27 mouse cellular contexts compared by ENCODE assay signal in the genomic region with DNA sequence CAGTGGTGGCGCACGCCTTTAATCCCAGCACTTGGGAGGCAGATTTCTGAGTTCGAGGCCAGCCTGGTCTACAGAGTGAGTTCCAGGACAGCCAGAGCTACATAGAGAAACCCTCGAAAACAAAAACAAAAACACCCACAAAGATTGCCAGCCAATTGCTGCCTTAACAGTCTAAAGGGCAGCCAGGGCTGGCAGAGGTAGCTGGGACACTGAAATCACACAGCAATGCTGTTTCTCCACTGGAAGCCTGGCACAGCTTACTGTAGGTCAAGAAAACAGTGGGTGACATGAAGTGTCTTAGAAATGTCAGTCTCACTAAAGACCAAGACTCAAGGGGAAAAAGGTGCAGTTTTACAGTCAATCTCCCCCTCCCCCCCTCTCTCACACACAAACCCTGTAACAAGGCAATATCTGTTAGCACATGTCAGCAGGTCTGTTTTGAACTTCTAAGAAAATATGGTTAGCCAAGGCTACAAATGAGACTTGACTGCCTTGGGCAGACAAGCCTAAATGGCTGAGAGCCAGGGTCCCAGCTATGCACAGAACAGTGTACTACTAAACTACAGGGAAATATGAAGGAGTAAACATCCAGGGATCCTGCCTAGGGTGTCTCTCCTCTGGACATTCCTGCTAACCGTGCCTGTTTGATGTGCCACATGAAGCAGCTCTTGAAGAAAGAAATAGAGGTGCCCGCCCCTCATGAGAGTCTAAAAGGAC. TPM values are rescaled to one million over a fixed set of nuclear protein-coding genes. Genes with fewer than 3 reads are reported as not detected.
DNase-seq lines count a peak whose midpoint lies in the region; ATAC-seq and TF ChIP-seq lines count a peak whose summit lies in the region.
"Had no signal": no experiment of that assay in that cellular context is flagged by ENCODE, and none has a peak within 500 bp of the region (broad histone marks: within the 10 kb centered on the region; RNA-seq: fewer than 3 reads in every experiment).

No protein-coding gene starts in this region.

- no peaks in the 10 kb centered on the region for H3K9me3 ChIP-seq in intestine, postnatal 0 days (ENCODE audit: control insufficient read depth)
- H3K9me3 ChIP-seq in intestine, embryonic 16.5 days (ENCODE audit: control insufficient read depth, low read length), result no peaks in the 10 kb centered on the region
- H3K9me3 ChIP-seq in limb, embryonic 12.5 days, result no peaks in the 10 kb centered on the region
- no peaks in the 10 kb centered on the region for H3K9me3 ChIP-seq in limb, embryonic 10.5 days (replicated peaks)
- H3K9me3 ChIP-seq in embryonic facial prominence, embryonic 14.5 days (ENCODE audit: control insufficient read depth, low read length), result no peaks in the 10 kb centered on the region
- H3K9me3 ChIP-seq: embryonic facial prominence, embryonic 12.5 days; heart, embryonic 12.5 days; hindbrain, embryonic 12.5 days; lung, embryonic 15.5 days; megakaryocyte, embryonic 14.5 days; neural tube, embryonic 12.5 days had no signal

- H3K27ac ChIP-seq in intestine, postnatal 0 days (ENCODE audit: low read depth, low read length), result peak overlapping the region; percentile 42; the same call in 1 of the 2 replicates
- no peak overlapping the region for H3K27ac ChIP-seq in intestine, embryonic 16.5 days (ENCODE audit: low read length)
- 0 out of 2 replicates have a peak overlapping the region, but pooled peaks have one; percentile 26 for H3K27ac ChIP-seq in limb, embryonic 12.5 days
- no peak overlapping the region for H3K27ac ChIP-seq in limb, embryonic 10.5 days
- no peak overlapping the region for H3K27ac ChIP-seq in embryonic facial prominence, embryonic 14.5 days (replicated peaks; ENCODE audit: low read depth, low read length)
- H3K27ac ChIP-seq: embryonic facial prominence, embryonic 12.5 days; hindbrain, embryonic 12.5 days; liver, embryonic 14.5 days; lung, embryonic 15.5 days; neural tube, embryonic 12.5 days had no signal

- peaks cover 21% of the 10 kb centered on the region for H3K36me3 ChIP-seq in intestine, postnatal 0 days (ENCODE audit: control insufficient read depth, insufficient read depth)
- peaks cover 14% of the 10 kb centered on the region; the same call in 1 of the 2 replicates for H3K36me3 ChIP-seq in intestine, embryonic 16.5 days (ENCODE audit: control insufficient read depth, insufficient read depth, low read length)
- H3K36me3 ChIP-seq in limb, embryonic 12.5 days, result peaks cover 53% of the 10 kb centered on the region
- peaks cover 53% of the 10 kb centered on the region for H3K36me3 ChIP-seq in limb, embryonic 10.5 days
- peaks cover 32% of the 10 kb centered on the region for H3K36me3 ChIP-seq in embryonic facial prominence, embryonic 14.5 days (ENCODE audit: control insufficient read depth, insufficient read depth, low read length)

- no peak for TF ChIP-seq CTCF in intestine, postnatal 0 days (IDR thresholded peaks at IDR 0.05; ENCODE audit: low read depth)

- ATAC-seq in intestine, postnatal 0 days, result no peak
- no peak for ATAC-seq in intestine, embryonic 16.5 days
- no peak for ATAC-seq in limb, embryonic 12.5 days (ENCODE audit: insufficient number of reproducible peaks, insufficient read depth, low FRiP score, low TSS enrichment, low read depth)
- no peak for ATAC-seq in embryonic facial prominence, embryonic 14.5 days (ENCODE audit: low read depth)
- ATAC-seq: activated CD4-positive, CD25-positive, alpha-beta regulatory T cell, adult 4 months; forebrain, embryonic 14.5 days had no signal

- H3K4me3 ChIP-seq in intestine, postnatal 0 days (ENCODE audit: low read depth, low read length), result no peak overlapping the region
- no peak overlapping the region for H3K4me3 ChIP-seq in intestine, embryonic 16.5 days (ENCODE audit: low read length)
- no peak overlapping the region for H3K4me3 ChIP-seq in limb, embryonic 12.5 days (replicated peaks)
- no peak overlapping the region for H3K4me3 ChIP-seq in limb, embryonic 10.5 days
- H3K4me3 ChIP-seq in embryonic facial prominence, embryonic 14.5 days (ENCODE audit: low read depth, low read length), result no peak overlapping the region
- H3K4me3 ChIP-seq: embryonic facial prominence, embryonic 12.5 days; heart, embryonic 12.5 days; hindbrain, embryonic 12.5 days; lung, embryonic 15.5 days; megakaryocyte, embryonic 14.5 days; neural tube, embryonic 12.5 days had no signal

- no peak overlapping the region for H3K9ac ChIP-seq in intestine, postnatal 0 days (ENCODE audit: low read depth, low read length)
- no peak overlapping the region for H3K9ac ChIP-seq in intestine, embryonic 16.5 days (ENCODE audit: low read depth, low read length)
- no peak overlapping the region for H3K9ac ChIP-seq in limb, embryonic 12.5 days (replicated peaks)
- no peak overlapping the region for H3K9ac ChIP-seq in embryonic facial prominence, embryonic 14.5 days (ENCODE audit: low read depth, low read length)
- H3K9ac ChIP-seq: embryonic facial prominence, embryonic 12.5 days; heart, embryonic 12.5 days; hindbrain, embryonic 12.5 days; liver, embryonic 14.5 days; lung, embryonic 15.5 days; neural tube, embryonic 12.5 days had no signal

- no peaks in the 10 kb centered on the region for H3K27me3 ChIP-seq in intestine, postnatal 0 days (replicated peaks; ENCODE audit: control insufficient read depth, insufficient read depth, low read length)
- no peaks in the 10 kb centered on the region for H3K27me3 ChIP-seq in intestine, embryonic 16.5 days (replicated peaks; ENCODE audit: control insufficient read depth, insufficient read depth, low read length)
- no peaks in the 10 kb centered on the region for H3K27me3 ChIP-seq in limb, embryonic 12.5 days
- H3K27me3 ChIP-seq in limb, embryonic 10.5 days (ENCODE audit: low read depth, poor library complexity, severe bottlenecking), result no peaks in the 10 kb centered on the region
- no peaks in the 10 kb centered on the region for H3K27me3 ChIP-seq in embryonic facial prominence, embryonic 14.5 days (replicated peaks; ENCODE audit: control insufficient read depth, insufficient read depth, low read length)
- H3K27me3 ChIP-seq: embryonic facial prominence, embryonic 12.5 days; heart, embryonic 12.5 days; hindbrain, embryonic 12.5 days; lung, embryonic 15.5 days; megakaryocyte, embryonic 14.5 days; neural tube, embryonic 12.5 days had no signal

- H3K4me2 ChIP-seq in intestine, postnatal 0 days (replicated peaks; ENCODE audit: low read depth), result no peak overlapping the region
- H3K4me2 ChIP-seq in intestine, embryonic 16.5 days (ENCODE audit: low read depth, low read length), result no peak overlapping the region
- no peak overlapping the region for H3K4me2 ChIP-seq in limb, embryonic 12.5 days
- H3K4me2 ChIP-seq in embryonic facial prominence, embryonic 14.5 days (ENCODE audit: low read depth, low read length), result no peak overlapping the region
- H3K4me2 ChIP-seq: embryonic facial prominence, embryonic 12.5 days; heart, embryonic 12.5 days; hindbrain, embryonic 12.5 days; lung, embryonic 15.5 days; neural tube, embryonic 12.5 days had no signal

- H3K4me1 ChIP-seq in intestine, postnatal 0 days (replicated peaks; ENCODE audit: control insufficient read depth, insufficient read depth, low read length), result peaks cover 4% of the 10 kb centered on the region; the same call in 1 of the 2 replicates
- H3K4me1 ChIP-seq in intestine, embryonic 16.5 days (ENCODE audit: control insufficient read depth, insufficient read depth, low read length), result peaks cover 13% of the 10 kb centered on the region
- H3K4me1 ChIP-seq in limb, embryonic 12.5 days (replicated peaks), result peaks cover 11% of the 10 kb centered on the region
- peaks cover 4% of the 10 kb centered on the region; the same call in 1 of the 2 replicates for H3K4me1 ChIP-seq in limb, embryonic 10.5 days
- H3K4me1 ChIP-seq in embryonic facial prominence, embryonic 14.5 days (ENCODE audit: control insufficient read depth, insufficient read depth, low read length), result no peaks in the 10 kb centered on the region; the same call in 1 of the 2 replicates
- H3K4me1 ChIP-seq: embryonic facial prominence, embryonic 12.5 days; neural tube, embryonic 12.5 days had no signal

- no peak for DNase-seq in limb, embryonic 10.5 days (ENCODE audit: low spot score)
- DNase-seq in embryonic facial prominence, embryonic 14.5 days (ENCODE audit: low spot score), result peak; percentile 14
- DNase-seq in kidney, postnatal 25 days, result peak; percentile 51 to 69
- no peak for DNase-seq in urinary bladder, postnatal 10 days (ENCODE audit: low spot score)
- DNase-seq: cerebellum, adult 18-20 months; cerebellum, postnatal 14 days; gastrocnemius, postnatal 25 days; heart, adult 18-20 months; heart, postnatal 14 days; left cerebral cortex, postnatal 4 days; lung, postnatal 36 days; midbrain, embryonic 14.5 days; right cerebral cortex, postnatal 25 days; spleen, adult 18-20 months had no signal

- 87% methylated on average over 6 of the region's 6 CpGs for WGBS in intestine, postnatal 0 days
- 89% methylated on average over 6 of the region's 6 CpGs for WGBS in intestine, embryonic 16.5 days
- 92% methylated on average over 6 of the region's 6 CpGs for WGBS in limb, embryonic 12.5 days
- WGBS in limb, embryonic 10.5 days, result 93% methylated on average over 6 of the region's 6 CpGs
- 87% methylated on average over 6 of the region's 6 CpGs for WGBS in embryonic facial prominence, embryonic 14.5 days

RNA-seq across cellular contexts. Expression of a gene that starts 31.8 kb away (rescaled TPM):
- polyA plus RNA-seq in intestine, postnatal 0 days (2015; fragmentation: Nextera tagmentation; extraction: Ambion mirVana), result 27.4 and 29.5 TPM in 2 replicates
- polyA plus RNA-seq in intestine, embryonic 16.5 days (2015; fragmentation: Nextera tagmentation; extraction: Ambion mirVana), result 14.7 and 20.8 TPM in 2 replicates
- polyA plus RNA-seq in limb, embryonic 12.5 days (2016; fragmentation: Nextera tagmentation; extraction: Ambion mirVana), result 18.2 and 18.6 TPM in 2 replicates
- polyA plus RNA-seq in limb, embryonic 10.5 days (2016; fragmentation: Nextera tagmentation; extraction: Ambion mirVana), result 15.3 and 17.6 TPM in 2 replicates
- 18.8 and 19.0 TPM in 2 replicates for polyA plus RNA-seq in embryonic facial prominence, embryonic 14.5 days (2014; fragmentation: Nextera tagmentation; extraction: Ambion mirVana)

RNA-seq across cellular contexts. Expression of a gene that starts 49.3 kb away (rescaled TPM):
- polyA plus RNA-seq in intestine, postnatal 0 days (2015; fragmentation: Nextera tagmentation; extraction: Ambion mirVana), result 156 and 160 TPM in 2 replicates
- polyA plus RNA-seq in intestine, embryonic 16.5 days (2015; fragmentation: Nextera tagmentation; extraction: Ambion mirVana), result 218 and 242 TPM in 2 replicates
- 364 and 379 TPM in 2 replicates for polyA plus RNA-seq in limb, embryonic 12.5 days (2016; fragmentation: Nextera tagmentation; extraction: Ambion mirVana)
- 425 and 451 TPM in 2 replicates for polyA plus RNA-seq in limb, embryonic 10.5 days (2016; fragmentation: Nextera tagmentation; extraction: Ambion mirVana)
- 272 and 274 TPM in 2 replicates for polyA plus RNA-seq in embryonic facial prominence, embryonic 14.5 days (2014; fragmentation: Nextera tagmentation; extraction: Ambion mirVana)

RNA-seq across cellular contexts. Expression of a gene that starts 59.9 kb away (rescaled TPM):
- 8.9 and 9.9 TPM in 2 replicates for polyA plus RNA-seq in intestine, postnatal 0 days (2015; fragmentation: Nextera tagmentation; extraction: Ambion mirVana)
- polyA plus RNA-seq in intestine, embryonic 16.5 days (2015; fragmentation: Nextera tagmentation; extraction: Ambion mirVana), result 20.0 and 21.9 TPM in 2 replicates
- polyA plus RNA-seq in limb, embryonic 12.5 days (2016; fragmentation: Nextera tagmentation; extraction: Ambion mirVana), result 0.21 and 0.36 TPM in 2 replicates
- 0.26 TPM in 1 of 2 replicates, not detected in the other for polyA plus RNA-seq in limb, embryonic 10.5 days (2016; fragmentation: Nextera tagmentation; extraction: Ambion mirVana)
- polyA plus RNA-seq in embryonic facial prominence, embryonic 14.5 days (2014; fragmentation: Nextera tagmentation; extraction: Ambion mirVana), result 0.26 and 1.6 TPM in 2 replicates
- polyA plus RNA-seq: C2C12; liver, embryonic 14.5 days had no signal

Comparison
In these comparisons a context has a peak if more than half of its experiments do, and no peak if none do; other contexts are left out.
1. H3K27ac ChIP-seq: peak in intestine, postnatal 0 days (single experiment) and limb, embryonic 12.5 days (single experiment); none in intestine, embryonic 16.5 days (single experiment), limb, embryonic 10.5 days (single experiment) and embryonic facial prominence, embryonic 14.5 days (single experiment).
2. DNase-seq: peak in embryonic facial prominence, embryonic 14.5 days (single experiment) and kidney, postnatal 25 days (2 of 2); none in limb, embryonic 10.5 days (single experiment) and urinary bladder, postnatal 10 days (single experiment).